Mouse (Mus musculus) MEL (cell line): ENCODE measurements at regions not wholly inside any gene's neighbourhood (a gene's known extent, or its start where the extent isn't known, plus 50 kb on each side); places are given as distances from the start of the nearest gene placed in this dataset.

Source experiments
- DNase-seq: peaks from one replicate; pipeline ENCODE4 v3.0.0; 2011; ENCODE audit warnings: low read depth, low spot score
- H3K27ac ChIP-seq: 2 replicates; pipeline ENCODE4 v1.5.1; 2012; ENCODE audit warnings: low read depth, mild to moderate bottlenecking, control low read depth, low read length, moderate library complexity; ENCODE audit not compliant: control insufficient read depth
- H3K27me3 ChIP-seq, 2 experiments: fragments of 150-350 bp in 1 of 2; sonication (generic) in 1 of 2; 2 replicates each; pipeline ENCODE4 v1.6.1; 2012; ENCODE audit warnings: low read length in 2 of 2, mild to moderate bottlenecking in 2 of 2, improper control_type of control experiment in 1 of 2, moderate library complexity in 1 of 2; ENCODE audit not compliant: insufficient read depth in 2 of 2, control insufficient read depth in 1 of 2
- H3K36me3 ChIP-seq, 2 experiments: 2 replicates each; pipeline ENCODE4 v1.6.1; 2012 to 2014; ENCODE audit warnings: low read length in 2 of 2, improper control_type of control experiment in 1 of 2, inconsistent platforms in 1 of 2, mild to moderate bottlenecking in 1 of 2; ENCODE audit not compliant: insufficient read depth in 2 of 2, control insufficient read depth in 1 of 2
- H3K4me1 ChIP-seq, 2 experiments: fragments of 150-350 bp in 1 of 2; sonication (generic) in 1 of 2; 2 replicates each; pipeline ENCODE4 v1.6.1; 2012; ENCODE audit warnings: low read length in 2 of 2, improper control_type of control experiment in 1 of 2, mild to moderate bottlenecking in 1 of 2; ENCODE audit not compliant: insufficient read depth in 2 of 2, control insufficient read depth in 1 of 2
- H3K4me3 ChIP-seq, 2 experiments: fragments of 150-350 bp in 1 of 2; sonication (generic) in 1 of 2; 2 replicates each; pipeline ENCODE4 v1.5.1; 2012; ENCODE audit warnings: low read depth in 2 of 2, low read length in 2 of 2, mild to moderate bottlenecking in 2 of 2, moderate library complexity in 2 of 2, control low read depth in 1 of 2, improper control_type of control experiment in 1 of 2; ENCODE audit not compliant: control insufficient read depth in 1 of 2, insufficient read depth in 1 of 2
- H3K79me2 ChIP-seq: 2 replicates; pipeline ENCODE4 v1.6.1; 2012; ENCODE audit warnings: mild to moderate bottlenecking, low read length, moderate library complexity; ENCODE audit not compliant: control insufficient read depth, poor library complexity, insufficient read depth
- H3K9ac ChIP-seq: 2 replicates; pipeline ENCODE4 v1.6.1; 2012; ENCODE audit warnings: low read depth, mild to moderate bottlenecking, control low read depth, low read length, moderate library complexity; ENCODE audit not compliant: control insufficient read depth, poor library complexity, severe bottlenecking
- H3K9me3 ChIP-seq: fragments of 150-350 bp; sonication (generic); replicated peaks from 2 replicates; pipeline ENCODE4 v1.6.1; 2012; ENCODE audit warnings: mild to moderate bottlenecking, low read length, improper control_type of control experiment, moderate library complexity; ENCODE audit not compliant: insufficient read depth
- BHLHE40 ChIP-seq: IDR thresholded peaks from 2 replicates; pipeline ENCODE4 v1.6.1; 2012; ENCODE audit warnings: low read depth, mild to moderate bottlenecking, inconsistent platforms, low read length, improper control_type of control experiment, borderline replicate concordance
- CHD2 ChIP-seq: IDR thresholded peaks from 2 replicates; pipeline ENCODE4 v1.6.1; 2011; ENCODE audit warnings: low read length, improper control_type of control experiment
- CTCF ChIP-seq, 3 experiments: IDR thresholded peaks in 2 of 3; conservative IDR thresholded peaks in 1 of 3; 2 replicates each; pipeline ENCODE4 v1.5.1; 2011 to 2012; ENCODE audit warnings: low read length in 3 of 3, low read depth in 2 of 3, mild to moderate bottlenecking in 2 of 3, improper control_type of control experiment in 1 of 3, inconsistent platforms in 1 of 3, mixed read lengths in 1 of 3, moderate library complexity in 1 of 3; ENCODE audit not compliant: control insufficient read depth in 1 of 3, insufficient read depth in 1 of 3, poor library complexity in 1 of 3, severe bottlenecking in 1 of 3
- E2F4 ChIP-seq: IDR thresholded peaks from 2 replicates; pipeline ENCODE4 v1.6.1; 2011; ENCODE audit warnings: low read depth, low read length, improper control_type of control experiment, borderline replicate concordance
- GATA1 ChIP-seq: IDR thresholded peaks from 2 replicates; pipeline ENCODE4 v1.6.1; 2011; ENCODE audit warnings: low read depth, low read length, improper control_type of control experiment
- HCFC1 ChIP-seq: IDR thresholded peaks from 2 replicates; pipeline ENCODE4 v1.6.1; 2012; ENCODE audit warnings: low read depth, mild to moderate bottlenecking, inconsistent platforms, low read length, improper control_type of control experiment, moderate library complexity
- JUND ChIP-seq: IDR thresholded peaks from 2 replicates; pipeline ENCODE4 v1.6.1; 2011; ENCODE audit warnings: low read depth, mild to moderate bottlenecking, improper control_type of control experiment, low read length
- KAT2A ChIP-seq: conservative IDR thresholded peaks from 2 replicates; pipeline ENCODE4 v1.6.1; 2012; ENCODE audit warnings: low read depth, low read length, improper control_type of control experiment, inconsistent platforms
- MAFK ChIP-seq: IDR thresholded peaks from 2 replicates; pipeline ENCODE4 v1.6.1; 2011; ENCODE audit warnings: low read depth, mild to moderate bottlenecking, low read length, improper control_type of control experiment, borderline replicate concordance
- MAX ChIP-seq: IDR thresholded peaks from 2 replicates; pipeline ENCODE4 v1.6.1; 2011; ENCODE audit warnings: low read length, improper control_type of control experiment
- MAZ ChIP-seq: IDR thresholded peaks from 2 replicates; pipeline ENCODE4 v1.6.1; 2012; ENCODE audit warnings: low read depth, mild to moderate bottlenecking, inconsistent platforms, low read length, improper control_type of control experiment
- MEF2A ChIP-seq: IDR thresholded peaks from 2 replicates; pipeline ENCODE4 v1.6.1; 2014; ENCODE audit warnings: low read depth, mild to moderate bottlenecking, inconsistent platforms, low read length, improper control_type of control experiment; ENCODE audit not compliant: poor library complexity, insufficient replicate concordance, severe bottlenecking; ENCODE audit errors: extremely low read depth
- MXI1 ChIP-seq: IDR thresholded peaks from 2 replicates; pipeline ENCODE4 v1.6.1; 2011; ENCODE audit warnings: mild to moderate bottlenecking, low read depth, low read length, improper control_type of control experiment
- MYB ChIP-seq: IDR thresholded peaks from 2 replicates; pipeline ENCODE4 v1.6.1; 2011; ENCODE audit warnings: mild to moderate bottlenecking, low read depth, low read length, improper control_type of control experiment
- MYC ChIP-seq: IDR thresholded peaks from 2 replicates; pipeline ENCODE4 v1.6.1; 2011; ENCODE audit warnings: low read depth, mild to moderate bottlenecking, low read length, improper control_type of control experiment, moderate library complexity
- NELFE ChIP-seq: IDR thresholded peaks from 2 replicates; pipeline ENCODE4 v1.6.1; 2011; ENCODE audit warnings: low read depth, low read length, improper control_type of control experiment
- NRF1 ChIP-seq: IDR thresholded peaks from 2 replicates; pipeline ENCODE4 v1.6.1; 2014; ENCODE audit warnings: low read depth, mild to moderate bottlenecking, inconsistent platforms, low read length, improper control_type of control experiment, moderate library complexity; ENCODE audit not compliant: poor library complexity, insufficient read depth, severe bottlenecking
- POLR2A ChIP-seq, 2 experiments: IDR thresholded peaks; 2 replicates each; pipeline ENCODE4 v1.6.1; 2011 to 2012; ENCODE audit warnings: low read length in 2 of 2, mild to moderate bottlenecking in 2 of 2, control low read depth in 1 of 2, improper control_type of control experiment in 1 of 2, low read depth in 1 of 2, moderate library complexity in 1 of 2; ENCODE audit not compliant: control insufficient read depth in 1 of 2, insufficient read depth in 1 of 2, poor library complexity in 1 of 2
- POLR2AphosphoS2 ChIP-seq: IDR thresholded peaks from 2 replicates; pipeline ENCODE4 v1.6.1; 2011; ENCODE audit warnings: low read length, improper control_type of control experiment
- RAD21 ChIP-seq: IDR thresholded peaks from 2 replicates; pipeline ENCODE4 v1.6.1; 2011; ENCODE audit warnings: mild to moderate bottlenecking, low read depth, low read length, improper control_type of control experiment
- RCOR1 ChIP-seq: IDR thresholded peaks from 2 replicates; pipeline ENCODE4 v1.6.1; 2012; ENCODE audit warnings: low read depth, mild to moderate bottlenecking, inconsistent platforms, low read length, improper control_type of control experiment
- SMC3 ChIP-seq: IDR thresholded peaks from 2 replicates; pipeline ENCODE4 v1.6.1; 2011; ENCODE audit warnings: low read depth, low read length, improper control_type of control experiment
- TAL1 ChIP-seq: IDR thresholded peaks from 2 replicates; pipeline ENCODE4 v1.6.1; 2012; ENCODE audit warnings: mild to moderate bottlenecking, inconsistent platforms, low read length, moderate library complexity, mixed read lengths
- TBP ChIP-seq: IDR thresholded peaks from 2 replicates; pipeline ENCODE4 v1.8.0; 2011; ENCODE audit warnings: low read depth, low read length, improper control_type of control experiment
- UBTF ChIP-seq: IDR thresholded peaks from 2 replicates; pipeline ENCODE4 v1.6.1; 2012; ENCODE audit warnings: low read depth, mild to moderate bottlenecking, inconsistent platforms, low read length, improper control_type of control experiment, moderate library complexity, borderline replicate concordance; ENCODE audit not compliant: insufficient read depth
- ZC3H11A ChIP-seq: IDR thresholded peaks from 2 replicates; pipeline ENCODE4 v1.6.1; 2012; ENCODE audit warnings: low read depth, mild to moderate bottlenecking, inconsistent platforms, low read length, improper control_type of control experiment
- ZKSCAN1 ChIP-seq: IDR thresholded peaks from 2 replicates; pipeline ENCODE4 v1.6.1; 2012; ENCODE audit warnings: low read depth, mild to moderate bottlenecking, inconsistent platforms, low read length, improper control_type of control experiment, moderate library complexity

DNA sequence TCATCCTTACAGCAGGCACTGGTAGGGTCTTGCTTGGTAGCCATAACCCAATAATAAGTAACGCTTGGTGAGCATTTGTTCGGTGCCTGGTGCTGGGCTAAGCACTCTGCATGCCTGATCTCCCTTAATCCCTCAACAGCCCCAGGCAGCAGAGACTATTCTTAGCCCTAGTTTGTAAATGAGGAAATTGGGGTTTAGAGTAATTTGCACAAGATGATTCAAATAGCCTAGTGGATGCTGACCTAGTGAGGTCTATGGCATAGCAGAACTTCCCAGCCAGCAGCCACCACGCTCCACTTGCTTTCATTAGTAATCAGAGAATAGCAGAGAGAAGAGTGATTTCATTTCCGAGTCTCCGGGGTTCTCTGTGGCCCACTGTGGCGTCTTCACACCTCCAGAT is 622.2 kb downstream of the Ets1 start:
- Histone ChIP-seq H3K79me2 (no peaks in the 10 kb centered on the region), H3K4me3 (no peak overlapping the region), H3K27ac (no peak overlapping the region), H3K9ac (no peak overlapping the region), H3K9me3 (no peaks in the 10 kb centered on the region), H3K4me1 (no peaks in the 10 kb centered on the region), H3K36me3 (no peaks in the 10 kb centered on the region), H3K27me3 (no peaks in the 10 kb centered on the region)
- DNase-seq = no peak
- TF ChIP-seq JUND (no peak), UBTF (no peak), HCFC1 (no peak), MYC (no peak), MAFK (no peak), KAT2A (no peak), NRF1 (no peak), ZC3H11A (no peak), GATA1 (no peak), POLR2A (IDR thresholded peaks at IDR 0.05; ENCODE audit: control insufficient read depth in 1 of 2, insufficient read depth in 1 of 2, low read depth in 1 of 2, low read length in 2 of 2, poor library complexity in 1 of 2) (no peak), CTCF (IDR thresholded peaks at IDR 0.05 in 2 of 3, conservative IDR thresholded peaks at IDR 0.05 in 1 of 3; ENCODE audit: control insufficient read depth in 1 of 3, insufficient read depth in 1 of 3, low read depth in 2 of 3, low read length in 3 of 3, poor library complexity in 1 of 3, severe bottlenecking in 1 of 3) (no peak), TAL1 (no peak), MXI1 (no peak), MYB (no peak), MAZ (no peak)

DNA sequence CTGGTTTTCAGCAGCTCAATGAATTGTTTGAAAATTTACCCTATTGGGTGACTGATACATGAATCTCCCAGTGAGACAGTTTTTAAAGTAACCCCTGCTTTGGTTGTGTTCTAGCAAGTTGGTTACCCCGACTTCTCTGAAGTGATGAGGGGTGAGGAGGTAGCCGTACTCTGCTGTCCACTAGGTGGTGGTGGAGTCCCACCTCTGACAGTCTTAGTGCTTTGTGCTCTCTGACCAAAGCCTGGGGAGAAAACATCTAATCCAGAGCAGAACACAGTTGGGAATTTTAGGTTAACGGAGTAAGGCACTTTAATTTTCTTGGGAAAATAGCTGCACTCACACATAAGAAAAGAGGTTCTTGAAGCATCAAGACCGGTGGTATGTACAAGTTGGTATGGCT is 624.1 kb downstream of the Ets1 start:
- no peak for TF ChIP-seq BHLHE40
- TF ChIP-seq ZKSCAN1 = no peak
- TF ChIP-seq E2F4 = no peak
- no peak for TF ChIP-seq MEF2A
- no peak for TF ChIP-seq TBP
- TF ChIP-seq MAZ = no peak
- no peak for TF ChIP-seq POLR2A (IDR thresholded peaks at IDR 0.05; ENCODE audit: control insufficient read depth in 1 of 2, insufficient read depth in 1 of 2, low read depth in 1 of 2, low read length in 2 of 2, poor library complexity in 1 of 2)
- no peak for TF ChIP-seq CHD2
- no peak for TF ChIP-seq MAX
- peak; percentile 10; the same call in 1 of the 2 replicates for TF ChIP-seq RAD21
- TF ChIP-seq POLR2AphosphoS2 = no peak
- no peak for TF ChIP-seq MAFK
- TF ChIP-seq MYB = no peak
- TF ChIP-seq CTCF (IDR thresholded peaks at IDR 0.05 in 2 of 3, conservative IDR thresholded peaks at IDR 0.05 in 1 of 3; ENCODE audit: control insufficient read depth in 1 of 3, insufficient read depth in 1 of 3, low read depth in 2 of 3, low read length in 3 of 3, poor library complexity in 1 of 3, severe bottlenecking in 1 of 3) = peak in 2 of 3 experiments; percentile 11 to 20; a peak in 1 of 6 replicates
- TF ChIP-seq SMC3 = 0 out of 2 replicates have a peak, but pooled peaks have one; percentile 6
- TF ChIP-seq RCOR1 = no peak
- TF ChIP-seq NELFE = no peak
- no peak for TF ChIP-seq JUND
- TF ChIP-seq ZC3H11A = no peak
- no peak for TF ChIP-seq MXI1
- no peak for TF ChIP-seq KAT2A
- TF ChIP-seq NRF1 = no peak
- no peak for TF ChIP-seq MYC
- TF ChIP-seq, all 39 proteins: peak for 3
- H3K9me3 ChIP-seq = no peaks in the 10 kb centered on the region
- no peaks in the 10 kb centered on the region for H3K79me2 ChIP-seq
- H3K27me3 ChIP-seq = no peaks in the 10 kb centered on the region
- no peak overlapping the region for H3K27ac ChIP-seq
- H3K4me1 ChIP-seq = no peaks in the 10 kb centered on the region
- no peaks in the 10 kb centered on the region for H3K36me3 ChIP-seq
- H3K9ac ChIP-seq = no peak overlapping the region
- DNase-seq = no peak
- H3K4me3 ChIP-seq = no peak overlapping the region
